Mouse (Mus musculus): Measurements from ENCODE around the gene Mroh2a. TPM values are rescaled to one million over a fixed set of nuclear protein-coding genes. Genes with fewer than 3 reads are reported as not detected.

The Mroh2a gene
- polyA plus RNA-seq, 1 experiment from 2014 or later: 1.2 TPM

GRCm38 (mm10) chr1:88302057-88302740 is 75.4 kb downstream of the Mroh2a start:
- Histone ChIP-seq H3K9me3 (peaks cover 80% of the 10 kb centered on the region), H3K36me3 (no peaks in the 10 kb centered on the region), H3K9ac (no peak overlapping the region), H3K27me3 (no peaks in the 10 kb centered on the region), H3K4me1 (no peaks in the 10 kb centered on the region), H3K4me3 (no peak overlapping the region), H3K27ac (no peak overlapping the region), H3K4me2 (no peak overlapping the region)
- ATAC-seq (ENCODE audit: insufficient number of reproducible peaks, insufficient read depth, low FRiP score, low TSS enrichment, low read depth): no peak
- 65% methylated on average over 14 of the region's 14 CpGs for WGBS

GRCm38 (mm10) chr1:88303762-88304161 is 77.0 kb downstream of the Mroh2a start:
- Histone ChIP-seq H3K27ac (no peak overlapping the region), H3K27me3 (no peaks in the 10 kb centered on the region), H3K4me1 (no peaks in the 10 kb centered on the region), H3K4me2 (no peak overlapping the region), H3K9ac (no peak overlapping the region), H3K36me3 (no peaks in the 10 kb centered on the region), H3K9me3 (peaks cover 81% of the 10 kb centered on the region), H3K4me3 (no peak overlapping the region)
- no peak for ATAC-seq (ENCODE audit: insufficient number of reproducible peaks, insufficient read depth, low FRiP score, low TSS enrichment, low read depth)
- WGBS: 63% methylated on average over 6 of the region's 6 CpGs

GRCm38 (mm10) chr1:88304261-88304985 is 77.6 kb downstream of the Mroh2a start:
- ATAC-seq (ENCODE audit: insufficient number of reproducible peaks, insufficient read depth, low FRiP score, low TSS enrichment, low read depth): no peak
- Histone ChIP-seq H3K4me1 (no peaks in the 10 kb centered on the region), H3K36me3 (no peaks in the 10 kb centered on the region), H3K27me3 (no peaks in the 10 kb centered on the region), H3K9ac (no peak overlapping the region), H3K4me2 (no peak overlapping the region), H3K9me3 (peaks cover 83% of the 10 kb centered on the region), H3K27ac (no peak overlapping the region), H3K4me3 (no peak overlapping the region)
- WGBS: 61% methylated on average over 8 of the region's 8 CpGs

GRCm38 (mm10) chr1:88305018-88305795 is 78.4 kb downstream of the Mroh2a start:
- WGBS: 47% methylated on average over 6 of the region's 6 CpGs

GRCm38 (mm10) chr1:88306543-88306942 is 79.8 kb downstream of the Mroh2a start:
- H3K27me3 ChIP-seq: no peaks in the 10 kb centered on the region
- no peak overlapping the region for H3K27ac ChIP-seq
- no peak overlapping the region for H3K4me3 ChIP-seq
- ATAC-seq (ENCODE audit: insufficient number of reproducible peaks, insufficient read depth, low FRiP score, low TSS enrichment, low read depth): no peak
- no peak overlapping the region for H3K4me2 ChIP-seq
- 59% methylated on average over 1 of the region's 1 CpGs for WGBS
- H3K36me3 ChIP-seq: no peaks in the 10 kb centered on the region
- no peaks in the 10 kb centered on the region for H3K4me1 ChIP-seq
- H3K9ac ChIP-seq: no peak overlapping the region
- peaks cover 73% of the 10 kb centered on the region for H3K9me3 ChIP-seq

More at GRCm38 (mm10) chr1:88305018-88305795, 78.4 kb downstream of the Mroh2a start:
- no peak overlapping the region for H3K9ac ChIP-seq
- H3K4me1 ChIP-seq: no peaks in the 10 kb centered on the region
- ATAC-seq (ENCODE audit: insufficient number of reproducible peaks, insufficient read depth, low FRiP score, low TSS enrichment, low read depth): no peak
- no peak overlapping the region for H3K4me2 ChIP-seq
- no peak overlapping the region for H3K27ac ChIP-seq
- H3K27me3 ChIP-seq: no peaks in the 10 kb centered on the region
- no peaks in the 10 kb centered on the region for H3K36me3 ChIP-seq
- H3K9me3 ChIP-seq: peaks cover 83% of the 10 kb centered on the region
- H3K4me3 ChIP-seq: no peak overlapping the region

GRCm38 (mm10) chr1:88307180-88307579 is 80.4 kb downstream of the Mroh2a start:
- H3K9ac ChIP-seq: no peak overlapping the region
- no peaks in the 10 kb centered on the region for H3K36me3 ChIP-seq
- H3K4me1 ChIP-seq: no peaks in the 10 kb centered on the region
- no peak overlapping the region for H3K27ac ChIP-seq
- no peak overlapping the region for H3K4me3 ChIP-seq
- ATAC-seq (ENCODE audit: insufficient number of reproducible peaks, insufficient read depth, low FRiP score, low TSS enrichment, low read depth): no peak
- WGBS: 66% methylated on average over 12 of the region's 12 CpGs
- no peaks in the 10 kb centered on the region for H3K27me3 ChIP-seq
- peaks cover 68% of the 10 kb centered on the region for H3K9me3 ChIP-seq
- H3K4me2 ChIP-seq: no peak overlapping the region

- WGBS: 46% methylated on average over 2 of the region's 2 CpGs
- ATAC-seq (ENCODE audit: insufficient number of reproducible peaks, insufficient read depth, low FRiP score, low TSS enrichment, low read depth): no peak
- no peaks in the 10 kb centered on the region for H3K27me3 ChIP-seq
- no peaks in the 10 kb centered on the region for H3K36me3 ChIP-seq
- no peaks in the 10 kb centered on the region for H3K4me1 ChIP-seq
- H3K4me3 ChIP-seq: no peak overlapping the region
- H3K9ac ChIP-seq: no peak overlapping the region
- H3K9me3 ChIP-seq: peaks cover 53% of the 10 kb centered on the region
- no peak overlapping the region for H3K4me2 ChIP-seq
- H3K27ac ChIP-seq: no peak overlapping the region
Measured at GRCm38 (mm10) chr1:88309020-88309419, 82.2 kb downstream of the Mroh2a start.

- no peaks in the 10 kb centered on the region for H3K36me3 ChIP-seq
- no peak overlapping the region for H3K9ac ChIP-seq
- no peaks in the 10 kb centered on the region for H3K4me1 ChIP-seq
- H3K27me3 ChIP-seq: no peaks in the 10 kb centered on the region
- ATAC-seq (ENCODE audit: insufficient number of reproducible peaks, insufficient read depth, low FRiP score, low TSS enrichment, low read depth): peak; percentile 23; the same call in 1 of the 2 replicates
- no peak overlapping the region for H3K4me2 ChIP-seq
- 48% methylated on average over 3 of the region's 3 CpGs for WGBS
- no peak overlapping the region for H3K4me3 ChIP-seq
- peaks cover 46% of the 10 kb centered on the region for H3K9me3 ChIP-seq
- no peak overlapping the region for H3K27ac ChIP-seq
Measured at GRCm38 (mm10) chr1:88309905-88310304, 83.1 kb downstream of the Mroh2a start.

- Histone ChIP-seq H3K4me2 (no peak overlapping the region), H3K27ac (no peak overlapping the region), H3K9me3 (peaks cover 42% of the 10 kb centered on the region), H3K4me3 (no peak overlapping the region), H3K27me3 (no peaks in the 10 kb centered on the region), H3K4me1 (no peaks in the 10 kb centered on the region), H3K9ac (no peak overlapping the region), H3K36me3 (no peaks in the 10 kb centered on the region)
- ATAC-seq (ENCODE audit: insufficient number of reproducible peaks, insufficient read depth, low FRiP score, low TSS enrichment, low read depth): no peak
- WGBS: 66% methylated on average over 3 of the region's 3 CpGs
Measured at GRCm38 (mm10) chr1:88310349-88310748, 83.6 kb downstream of the Mroh2a start.

Data from embryonic facial prominence, embryonic 13.5 days (tissue).